Mouse (Mus musculus): ENCODE results near the gene Rbm12. TPM values are rescaled to one million over a fixed set of nuclear protein-coding genes. Genes with fewer than 3 reads are reported as not detected.

Gene Rbm12
- polyA plus RNA-seq (2014; fragmentation: Nextera tagmentation; extraction: Ambion mirVana), result 42.9 and 51.1 TPM in 2 replicates

GRCm38 (mm10) chr2:156111358-156112079 lies at the start of gene Rbm12, which contains the start of gene Cpne1:
Gene Rbm12, minus strand, starts transcription at chr2:156111978.
Gene Cpne1, minus strand, starts transcription at chr2:156111965.
- Histone ChIP-seq H3K36me3 (ENCODE audit: control insufficient read depth, insufficient read depth, low read length) (no peaks in the 10 kb centered on the region; the same call in 1 of the 2 replicates), H3K27ac (replicated peaks; ENCODE audit: low read depth, low read length) (peak within 1 kb of the TSS; percentile 84), H3K4me3 (ENCODE audit: low read depth, low read length) (peak within 1 kb of the TSS; percentile 91), H3K4me2 (ENCODE audit: low read depth, severe bottlenecking) (peak within 1 kb of the TSS; percentile 70), H3K9me3 (ENCODE audit: control insufficient read depth, low read length) (no peaks in the 10 kb centered on the region), H3K4me1 (ENCODE audit: control insufficient read depth, insufficient read depth, low read length) (no peaks in the 10 kb centered on the region), H3K27me3 (ENCODE audit: control insufficient read depth, insufficient read depth, low read length) (no peaks in the 10 kb centered on the region), H3K9ac (ENCODE audit: low read length) (peak within 1 kb of the TSS; percentile 94)
- DNase-seq (ENCODE audit: low spot score) (peak; percentile 97), ATAC-seq (ENCODE audit: insufficient number of reproducible peaks, low FRiP score, low TSS enrichment, low read depth) (peak; percentile 86)
- under 1% methylated on average over 74 of the region's 74 CpGs for WGBS

GRCm38 (mm10) chr2:156151538-156151937 lies 39.8 kb upstream of the Rbm12 start:
- Histone ChIP-seq H3K9ac (ENCODE audit: low read length) (no peak overlapping the region), H3K4me1 (ENCODE audit: control insufficient read depth, insufficient read depth, low read length) (no peaks in the 10 kb centered on the region), H3K9me3 (ENCODE audit: control insufficient read depth, low read length) (no peaks in the 10 kb centered on the region), H3K27me3 (ENCODE audit: control insufficient read depth, insufficient read depth, low read length) (no peaks in the 10 kb centered on the region), H3K4me3 (ENCODE audit: low read depth, low read length) (no peak overlapping the region), H3K27ac (replicated peaks; ENCODE audit: low read depth, low read length) (no peak overlapping the region), H3K4me2 (ENCODE audit: low read depth, severe bottlenecking) (no peak overlapping the region), H3K36me3 (ENCODE audit: control insufficient read depth, insufficient read depth, low read length) (peaks cover 25% of the 10 kb centered on the region)
- DNase-seq (ENCODE audit: low spot score) (no peak), ATAC-seq (ENCODE audit: insufficient number of reproducible peaks, low FRiP score, low TSS enrichment, low read depth) (no peak)

GRCm38 (mm10) chr2:156147316-156147915 lies 35.6 kb upstream of the Rbm12 start:
- no peak for DNase-seq (ENCODE audit: low spot score)
- peaks cover 15% of the 10 kb centered on the region for H3K36me3 ChIP-seq (ENCODE audit: control insufficient read depth, insufficient read depth, low read length)
- 95% methylated on average over 3 of the region's 3 CpGs for WGBS

GRCm38 (mm10) chr2:156146272-156146989 lies 34.7 kb upstream of the Rbm12 start:
- no peak overlapping the region for H3K27ac ChIP-seq (replicated peaks; ENCODE audit: low read depth, low read length)
- H3K4me1 ChIP-seq (ENCODE audit: control insufficient read depth, insufficient read depth, low read length), result no peaks in the 10 kb centered on the region
- no peak overlapping the region for H3K9ac ChIP-seq (ENCODE audit: low read length)
- no peaks in the 10 kb centered on the region for H3K27me3 ChIP-seq (ENCODE audit: control insufficient read depth, insufficient read depth, low read length)
- H3K4me2 ChIP-seq (ENCODE audit: low read depth, severe bottlenecking), result no peak overlapping the region
- H3K36me3 ChIP-seq (ENCODE audit: control insufficient read depth, insufficient read depth, low read length), result peaks cover 15% of the 10 kb centered on the region
- no peak for ATAC-seq (ENCODE audit: insufficient number of reproducible peaks, low FRiP score, low TSS enrichment, low read depth)
- H3K4me3 ChIP-seq (ENCODE audit: low read depth, low read length), result no peak overlapping the region
- 75% methylated on average over 5 of the region's 5 CpGs for WGBS
- no peaks in the 10 kb centered on the region for H3K9me3 ChIP-seq (ENCODE audit: control insufficient read depth, low read length)
- no peak for DNase-seq (ENCODE audit: low spot score)

More at GRCm38 (mm10) chr2:156147316-156147915, 35.6 kb upstream of the Rbm12 start:
- H3K4me1 ChIP-seq (ENCODE audit: control insufficient read depth, insufficient read depth, low read length), result no peaks in the 10 kb centered on the region
- H3K4me3 ChIP-seq (ENCODE audit: low read depth, low read length), result no peak overlapping the region
- H3K27me3 ChIP-seq (ENCODE audit: control insufficient read depth, insufficient read depth, low read length), result no peaks in the 10 kb centered on the region
- no peak overlapping the region for H3K27ac ChIP-seq (replicated peaks; ENCODE audit: low read depth, low read length)
- ATAC-seq (ENCODE audit: insufficient number of reproducible peaks, low FRiP score, low TSS enrichment, low read depth), result no peak
- no peak overlapping the region for H3K4me2 ChIP-seq (ENCODE audit: low read depth, severe bottlenecking)
- no peak overlapping the region for H3K9ac ChIP-seq (ENCODE audit: low read length)
- H3K9me3 ChIP-seq (ENCODE audit: control insufficient read depth, low read length), result no peaks in the 10 kb centered on the region

GRCm38 (mm10) chr2:156145486-156146130 lies 33.8 kb upstream of the Rbm12 start:
- 63% methylated on average over 11 of the region's 11 CpGs for WGBS
- no peak for ATAC-seq (ENCODE audit: insufficient number of reproducible peaks, low FRiP score, low TSS enrichment, low read depth)

GRCm38 (mm10) chr2:156143953-156144724 lies 32.4 kb upstream of the Rbm12 start, which contains the start of the genes Romo1 and Nfs1:
Gene Romo1, plus strand, starts transcription at chr2:156144039.
Gene Nfs1, minus strand, starts transcription at chr2:156144186.
- peak within 1 kb of the TSS; percentile 86 for H3K4me3 ChIP-seq (ENCODE audit: low read depth, low read length)
- peak within 1 kb of the TSS; percentile 55 for H3K4me2 ChIP-seq (ENCODE audit: low read depth, severe bottlenecking)
- no peaks in the 10 kb centered on the region for H3K4me1 ChIP-seq (ENCODE audit: control insufficient read depth, insufficient read depth, low read length)
- H3K9ac ChIP-seq (ENCODE audit: low read length), result peak within 1 kb of the TSS; percentile 93
- no peaks in the 10 kb centered on the region for H3K27me3 ChIP-seq (ENCODE audit: control insufficient read depth, insufficient read depth, low read length)
- DNase-seq (ENCODE audit: low spot score) (peak; percentile 98), ATAC-seq (ENCODE audit: insufficient number of reproducible peaks, low FRiP score, low TSS enrichment, low read depth) (peak; percentile 97)
- under 1% methylated on average over 70 of the region's 70 CpGs for whole genome bisulfite sequencing
- H3K36me3 ChIP-seq (ENCODE audit: control insufficient read depth, insufficient read depth, low read length), result peaks cover 6% of the 10 kb centered on the region
- no peaks in the 10 kb centered on the region for H3K9me3 ChIP-seq (ENCODE audit: control insufficient read depth, low read length)
- peak within 1 kb of the TSS; percentile 90 for H3K27ac ChIP-seq (replicated peaks; ENCODE audit: low read depth, low read length)

More at GRCm38 (mm10) chr2:156145486-156146130, 33.8 kb upstream of the Rbm12 start:
- H3K9ac ChIP-seq (ENCODE audit: low read length), result no peak overlapping the region
- no peaks in the 10 kb centered on the region for H3K4me1 ChIP-seq (ENCODE audit: control insufficient read depth, insufficient read depth, low read length)
- H3K36me3 ChIP-seq (ENCODE audit: control insufficient read depth, insufficient read depth, low read length), result peaks cover 11% of the 10 kb centered on the region
- no peak overlapping the region for H3K4me3 ChIP-seq (ENCODE audit: low read depth, low read length)
- H3K27me3 ChIP-seq (ENCODE audit: control insufficient read depth, insufficient read depth, low read length), result no peaks in the 10 kb centered on the region
- no peak overlapping the region for H3K27ac ChIP-seq (replicated peaks; ENCODE audit: low read depth, low read length)
- H3K4me2 ChIP-seq (ENCODE audit: low read depth, severe bottlenecking), result no peak overlapping the region; the same call in 1 of the 2 replicates
- no peaks in the 10 kb centered on the region for H3K9me3 ChIP-seq (ENCODE audit: control insufficient read depth, low read length)
- DNase-seq (ENCODE audit: low spot score), result no peak

- ATAC-seq (ENCODE audit: insufficient number of reproducible peaks, low FRiP score, low TSS enrichment, low read depth) (no peak), DNase-seq (ENCODE audit: low spot score) (no peak)
- WGBS, result under 1% methylated on average over 16 of the region's 16 CpGs
These were observed 31.6 kb upstream of the Rbm12 start for GRCm38 (mm10) chr2:156143367-156143766.

More at GRCm38 (mm10) chr2:156143367-156143766, 31.6 kb upstream of the Rbm12 start:
- Histone ChIP-seq H3K27me3 (ENCODE audit: control insufficient read depth, insufficient read depth, low read length) (no peaks in the 10 kb centered on the region), H3K9me3 (ENCODE audit: control insufficient read depth, low read length) (no peaks in the 10 kb centered on the region), H3K4me1 (ENCODE audit: control insufficient read depth, insufficient read depth, low read length) (no peaks in the 10 kb centered on the region), H3K9ac (ENCODE audit: low read length) (peak overlapping the region; percentile 93), H3K27ac (replicated peaks; ENCODE audit: low read depth, low read length) (no peak overlapping the region; the same call in 1 of the 2 replicates), H3K4me3 (ENCODE audit: low read depth, low read length) (peak overlapping the region; percentile 86), H3K36me3 (ENCODE audit: control insufficient read depth, insufficient read depth, low read length) (peaks cover 2% of the 10 kb centered on the region; the same call in 1 of the 2 replicates), H3K4me2 (ENCODE audit: low read depth, severe bottlenecking) (peak overlapping the region; percentile 55)
